Mouse (Mus musculus) testis, adult 2 months (tissue): ENCODE measurements around the gene Tmem245. TPM values are rescaled to one million over a fixed set of nuclear protein-coding genes. Genes with fewer than 3 reads are reported as not detected.

Source experiments
- H3K27ac ChIP-seq: fragments of 200-500 bp; 2 replicates; pipeline ENCODE4 v1.5.1; 2012; ENCODE audit warnings: low read depth, low read length; ENCODE audit not compliant: control insufficient read depth, insufficient read depth
- H3K27me3 ChIP-seq: fragments of 200-500 bp; 2 replicates; pipeline ENCODE4 v1.6.1; 2012; ENCODE audit warnings: mild to moderate bottlenecking, low read length, moderate library complexity; ENCODE audit not compliant: control insufficient read depth, insufficient read depth
- H3K36me3 ChIP-seq: fragments of 200-500 bp; 2 replicates; pipeline ENCODE4 v1.6.1; 2012; ENCODE audit warnings: mild to moderate bottlenecking, low read length; ENCODE audit not compliant: control insufficient read depth, insufficient read depth
- H3K4me1 ChIP-seq: fragments of 200-500 bp; 2 replicates; pipeline ENCODE4 v1.6.1; 2012; ENCODE audit warnings: low read length; ENCODE audit not compliant: control insufficient read depth, insufficient read depth
- H3K4me3 ChIP-seq: fragments of 200-500 bp; 2 replicates; pipeline ENCODE4 v1.5.1; 2012; ENCODE audit warnings: low read depth, mild to moderate bottlenecking, low read length, moderate library complexity, mixed read lengths; ENCODE audit not compliant: control insufficient read depth
- CTCF ChIP-seq: fragments of 200-500 bp; IDR thresholded peaks from 2 replicates; pipeline ENCODE4 v1.5.1; 2012; ENCODE audit warnings: low read depth, mild to moderate bottlenecking, inconsistent platforms, low read length, moderate library complexity; ENCODE audit not compliant: control insufficient read depth, insufficient read depth, insufficient replicate concordance
- POLR2A ChIP-seq: fragments of 200-500 bp; IDR thresholded peaks from 2 replicates; pipeline ENCODE4 v1.6.1; 2012; ENCODE audit warnings: low read depth, mild to moderate bottlenecking, inconsistent platforms, low read length, moderate library complexity; ENCODE audit not compliant: control insufficient read depth
- polyA plus RNA-seq: library from polyadenylated mRNA; depleted of rRNA; stranded (reverse); fragments of >200 nt; gene quantifications from 2 replicates; pipeline ENCODE4 v1.2.3, GENCODE M21; 2012

Gene Tmem245
- polyA plus RNA-seq, 1 experiment = 3.9 TPM

- H3K27ac ChIP-seq = peak overlapping the region; percentile 17; the same call in 1 of the 2 replicates
- no peaks in the 10 kb centered on the region for H3K27me3 ChIP-seq
- peaks cover 2% of the 10 kb centered on the region; the same call in 1 of the 2 replicates for H3K4me1 ChIP-seq
- H3K36me3 ChIP-seq = no peaks in the 10 kb centered on the region
- no peak overlapping the region for H3K4me3 ChIP-seq
- TF ChIP-seq CTCF = no peak
- no peak for TF ChIP-seq POLR2A
Measured at GRCm38 (mm10) chr4:56926971-56927370, 20.3 kb downstream of the Tmem245 start.

- H3K27me3 ChIP-seq = no peaks in the 10 kb centered on the region
- peaks cover 2% of the 10 kb centered on the region; the same call in 1 of the 2 replicates for H3K4me1 ChIP-seq
- no peak for TF ChIP-seq POLR2A
- TF ChIP-seq CTCF = no peak
- no peak overlapping the region for H3K4me3 ChIP-seq
- H3K27ac ChIP-seq = no peak overlapping the region
- no peaks in the 10 kb centered on the region for H3K36me3 ChIP-seq
Measured at GRCm38 (mm10) chr4:56922229-56922628, 25.0 kb downstream of the Tmem245 start.

- Histone ChIP-seq H3K27me3 (no peaks in the 10 kb centered on the region), H3K27ac (no peak overlapping the region), H3K36me3 (no peaks in the 10 kb centered on the region), H3K4me1 (no peaks in the 10 kb centered on the region), H3K4me3 (no peak overlapping the region)
- TF ChIP-seq POLR2A = no peak
- no peak for TF ChIP-seq CTCF
Measured at GRCm38 (mm10) chr4:56915732-56916325, 31.4 kb downstream of the Tmem245 start.

- H3K27ac ChIP-seq = no peak overlapping the region
- no peak for TF ChIP-seq POLR2A
- TF ChIP-seq CTCF = no peak
- H3K36me3 ChIP-seq = no peaks in the 10 kb centered on the region
- no peak overlapping the region for H3K4me3 ChIP-seq
- no peaks in the 10 kb centered on the region for H3K4me1 ChIP-seq
- no peaks in the 10 kb centered on the region for H3K27me3 ChIP-seq
Measured at GRCm38 (mm10) chr4:56914761-56915160, 32.5 kb downstream of the Tmem245 start.

GRCm38 (mm10) chr4:56914338-56914737 is 32.9 kb downstream of the Tmem245 start:
- TF ChIP-seq CTCF = no peak
- no peak for TF ChIP-seq POLR2A
- Histone ChIP-seq H3K36me3 (no peaks in the 10 kb centered on the region), H3K27ac (no peak overlapping the region), H3K4me1 (no peaks in the 10 kb centered on the region), H3K4me3 (no peak overlapping the region), H3K27me3 (no peaks in the 10 kb centered on the region)

GRCm38 (mm10) chr4:56912382-56913001 is 34.7 kb downstream of the Tmem245 start:
- Histone ChIP-seq H3K4me3 (no peak overlapping the region), H3K36me3 (no peaks in the 10 kb centered on the region; the same call in 1 of the 2 replicates), H3K4me1 (no peaks in the 10 kb centered on the region), H3K27me3 (no peaks in the 10 kb centered on the region), H3K27ac (no peak overlapping the region)
- TF ChIP-seq CTCF (no peak), POLR2A (no peak)

- H3K4me1 ChIP-seq = no peaks in the 10 kb centered on the region
- H3K27ac ChIP-seq = no peak overlapping the region
- H3K36me3 ChIP-seq = no peaks in the 10 kb centered on the region; the same call in 1 of the 2 replicates
- H3K4me3 ChIP-seq = no peak overlapping the region
- TF ChIP-seq POLR2A = no peak
- TF ChIP-seq CTCF = no peak
- no peaks in the 10 kb centered on the region for H3K27me3 ChIP-seq
Measured at GRCm38 (mm10) chr4:56909568-56909967, 37.7 kb downstream of the Tmem245 start.
